8 mouse cellular contexts compared by ENCODE assay signal in genomic region chr3:87172351-87173102, GRCm38 (mm10). TPM values are rescaled to one million over a fixed set of nuclear protein-coding genes. Genes with fewer than 3 reads are reported as not detected.
DNase-seq lines count a peak whose midpoint lies in the region; ATAC-seq and TF ChIP-seq lines count a peak whose summit lies in the region.

No protein-coding gene starts in this region.

- H3K9me3 ChIP-seq in kidney, postnatal 0 days (replicated peaks; ENCODE audit: low read length), result no peaks in the 10 kb centered on the region
- H3K9me3 ChIP-seq in hindbrain, embryonic 15.5 days, result no peaks in the 10 kb centered on the region

- peaks cover 16% of the 10 kb centered on the region for H3K4me1 ChIP-seq in kidney, postnatal 0 days (replicated peaks; ENCODE audit: insufficient read depth, low read length)
- H3K4me1 ChIP-seq in hindbrain, embryonic 15.5 days (replicated peaks), result peaks cover 66% of the 10 kb centered on the region

- H3K27me3 ChIP-seq in kidney, postnatal 0 days (ENCODE audit: insufficient read depth, low read length), result no peaks in the 10 kb centered on the region
- no peaks in the 10 kb centered on the region for H3K27me3 ChIP-seq in hindbrain, embryonic 15.5 days

- 4% methylated on average over 15 of the region's 15 CpGs for WGBS in kidney, postnatal 0 days
- 3% methylated on average over 15 of the region's 15 CpGs for WGBS in hindbrain, embryonic 15.5 days

- DNase-seq in kidney, postnatal 0 days (ENCODE audit: low spot score), result peak; percentile 79
- no peak for DNase-seq in kidney, adult 18-20 months
- peak; percentile 80 for DNase-seq in embryo, embryonic 11 days
- peak; percentile 19 for DNase-seq in lung, postnatal 14 days
- DNase-seq in natural killer cell, adult 2 months (ENCODE audit: low spot score in 2 of 2), result no peak
- DNase-seq in thymus, adult 18-20 months, result no peak

- H3K4me2 ChIP-seq in kidney, postnatal 0 days (ENCODE audit: low read length), result peak overlapping the region; percentile 70
- peak overlapping the region; percentile 75 for H3K4me2 ChIP-seq in hindbrain, embryonic 15.5 days

- H3K4me3 ChIP-seq in kidney, postnatal 0 days (replicated peaks; ENCODE audit: low read depth, low read length), result peak overlapping the region; percentile 55
- H3K4me3 ChIP-seq in hindbrain, embryonic 15.5 days, result peak overlapping the region; percentile 55

- H3K27ac ChIP-seq in kidney, postnatal 0 days, result peak overlapping the region; percentile 67
- peak overlapping the region; percentile 80 for H3K27ac ChIP-seq in hindbrain, embryonic 15.5 days (replicated peaks)

- no peak for ATAC-seq in kidney, postnatal 0 days (replicated peaks; ENCODE audit: low FRiP score, low read depth)
- peak; percentile 33; the same call in 1 of the 2 replicates for ATAC-seq in hindbrain, embryonic 15.5 days (ENCODE audit: low FRiP score, low read depth)
- ATAC-seq in megakaryocyte progenitor cell, adult 5-6 weeks (replicated peaks; ENCODE audit: poor library complexity), result no peak

- H3K9ac ChIP-seq in kidney, postnatal 0 days (ENCODE audit: low read depth, low read length), result peak overlapping the region; percentile 68
- peak overlapping the region; percentile 45 for H3K9ac ChIP-seq in hindbrain, embryonic 15.5 days

- no peaks in the 10 kb centered on the region for H3K36me3 ChIP-seq in kidney, postnatal 0 days (ENCODE audit: insufficient read depth, low read length)
- no peaks in the 10 kb centered on the region for H3K36me3 ChIP-seq in hindbrain, embryonic 15.5 days

- no peak for TF ChIP-seq CTCF in kidney, postnatal 0 days (IDR thresholded peaks at IDR 0.05; ENCODE audit: low read depth)

RNA-seq across cellular contexts. Expression of gene Kirrel, which starts 2.0 kb away (rescaled TPM):
- 11.7 and 12.3 TPM in 2 replicates for polyA plus RNA-seq in kidney, postnatal 0 days (2015; fragmentation: Nextera tagmentation; extraction: Ambion mirVana)
- 6.5 and 7.0 TPM in 2 replicates for polyA plus RNA-seq in hindbrain, embryonic 15.5 days (2015; fragmentation: Nextera tagmentation; extraction: Ambion mirVana)
- not detected in 2 replicates for total RNA-seq in megakaryocyte progenitor cell, adult 5-6 weeks (2015)
- not detected in 2 replicates for total RNA-seq in megakaryocyte progenitor cell, adult 5-6 weeks (2017)

Comparison
In these comparisons a context has a peak if more than half of its experiments do, and no peak if none do; other contexts are left out.
1. DNase-seq: peak in kidney, postnatal 0 days (single experiment), embryo, embryonic 11 days (single experiment) and lung, postnatal 14 days (single experiment); none in kidney, adult 18-20 months (single experiment), natural killer cell, adult 2 months (0 of 2) and thymus, adult 18-20 months (0 of 2).